Mouse (Mus musculus) left cerebral cortex, postnatal 25 days (tissue): Measurements from ENCODE around the gene Orm2. TPM values are rescaled to one million over a fixed set of nuclear protein-coding genes. Genes with fewer than 3 reads are reported as not detected.

Source experiments
- DNase-seq, 2 experiments: peaks; one replicate each; pipeline ENCODE4 v3.0.0; 2022; ENCODE audit warnings: low spot score in 2 of 2, mixed read lengths in 1 of 2
- intact Hi-C: fragments of 180-260 bp; cut with DNase I; formaldehyde crosslinking; loops from one replicate; pipeline ENCODE4 v1.15.1; 2025
- total RNA-seq, 2 experiments: library from RNA; stranded (reverse); gene quantifications; 2 replicates each; pipeline ENCODE4 v1.2.3; 2021

Gene Orm2
- total RNA-seq, 2 experiments from 2014 or later, result not detected

- peak; percentile 73 to 74 for DNase-seq
- intact Hi-C loops, result no loop called here
Observed at GRCm38 (mm10) chr4:63403040-63403959, 41.1 kb downstream of the Orm2 start, which contains the start of gene Akna. Akna (minus strand) TSS chr4:63403354.

GRCm38 (mm10) chr4:63404205-63404604 is 42.0 kb downstream of the Orm2 start:
- DNase-seq, result no peak
- intact Hi-C loops, result no loop called here

- DNase-seq, result no peak
- intact Hi-C loops, result loop anchor here (5.0 kb wide), 1 partner anchor 223 kb away; no protein-coding TSS in a partner anchor
Observed at GRCm38 (mm10) chr4:63405051-63405450, 42.8 kb downstream of the Orm2 start.

GRCm38 (mm10) chr4:63405683-63406082 is 43.4 kb downstream of the Orm2 start:
- DNase-seq, result no peak
- intact Hi-C loops, result loop anchor here (5.0 kb wide), 1 partner anchor 223 kb away; no protein-coding TSS in a partner anchor

- intact Hi-C loops, result loop anchor here (2.0 to 5.0 kb wide), 2 partner anchors 39 to 226 kb away; no protein-coding TSS in a partner anchor
- no peak for DNase-seq
Observed at GRCm38 (mm10) chr4:63408247-63408646, 46.0 kb downstream of the Orm2 start.

DNA sequence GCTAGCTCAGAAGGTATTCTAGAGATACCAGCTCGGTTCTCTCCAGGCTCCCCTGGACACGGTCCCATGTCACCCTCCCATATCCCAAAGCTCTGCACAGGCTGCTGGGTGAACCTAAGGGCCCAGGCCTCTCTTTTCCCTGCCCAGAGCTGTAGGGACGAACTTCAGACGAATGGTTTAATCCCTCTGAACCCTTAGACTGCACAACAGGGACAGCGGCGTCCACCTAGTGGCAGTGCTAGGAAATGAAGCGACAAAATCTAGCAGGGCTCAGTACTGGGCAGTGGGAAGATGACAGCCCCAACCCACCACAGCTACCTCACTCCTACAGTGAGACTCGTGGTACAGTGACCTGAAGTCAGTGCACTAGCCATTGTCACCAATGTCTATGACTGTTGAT is 46.4 kb downstream of the Orm2 start:
- intact Hi-C loops, result loop anchor here (2.0 to 5.0 kb wide), 2 partner anchors 40 to 226 kb away; no protein-coding TSS in a partner anchor
- DNase-seq, result peak; percentile 49 to 62

- no peak for DNase-seq
- intact Hi-C loops, result loop anchor here (2.0 to 5.0 kb wide), 2 partner anchors 41 to 227 kb away; no protein-coding TSS in a partner anchor
Observed at GRCm38 (mm10) chr4:63409317-63409907, 47.2 kb downstream of the Orm2 start.

GRCm38 (mm10) chr4:63409908-63410582 is 47.8 kb downstream of the Orm2 start:
- DNase-seq, result peak in 1 of 2 experiments; percentile 46
- intact Hi-C loops, result loop anchor here (2.0 to 5.0 kb wide), 2 partner anchors 41 to 228 kb away; no protein-coding TSS in a partner anchor

DNA sequence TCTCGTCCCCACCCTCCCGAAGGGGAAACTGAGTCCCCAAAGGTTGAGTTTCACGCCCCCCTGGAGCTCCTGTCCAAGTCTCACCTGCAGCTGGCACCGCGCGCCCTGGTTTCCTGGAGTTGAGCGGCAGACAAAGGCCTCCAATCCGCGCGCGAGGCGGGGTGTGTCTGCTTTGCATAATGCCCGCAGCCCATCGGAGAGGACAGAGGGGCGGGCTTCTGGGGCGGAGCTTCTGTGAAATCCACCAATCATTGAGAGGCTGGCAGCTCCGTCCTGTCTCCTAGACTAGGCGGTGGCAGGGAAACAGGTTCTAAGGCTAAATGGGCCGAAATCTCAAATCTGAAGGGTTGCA is 48.3 kb downstream of the Orm2 start:
- peak; percentile 91 to 94 for DNase-seq
- intact Hi-C loops, result no loop called here

GRCm38 (mm10) chr4:63411222-63411621 is 49.0 kb downstream of the Orm2 start:
- DNase-seq, result no peak
- intact Hi-C loops, result no loop called here

DNA sequence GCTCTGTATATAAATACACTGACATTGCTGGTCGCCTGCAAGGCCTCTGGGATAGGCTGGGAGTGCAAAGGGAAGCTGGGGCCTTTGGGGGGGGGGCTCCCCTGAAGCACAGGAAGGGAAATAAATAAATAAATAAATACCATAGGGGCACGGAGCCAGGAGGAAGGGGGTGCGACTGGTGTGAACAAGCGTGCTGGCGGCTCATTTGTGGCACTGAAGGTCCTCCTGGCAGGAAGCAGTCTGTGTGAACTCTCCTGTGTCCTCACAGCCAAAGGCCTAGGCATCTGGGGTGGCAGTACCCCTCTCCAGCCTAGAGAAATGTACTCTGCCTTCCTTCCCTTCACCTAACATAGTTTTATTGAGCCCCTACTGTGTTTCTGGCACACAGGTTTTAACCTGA is 52.7 kb downstream of the Orm2 start:
- DNase-seq, result no peak

More for the DNA sequence above, 52.7 kb downstream of the Orm2 start:
- intact Hi-C loops, result loop anchor here (5.0 kb wide), 2 partner anchors 272 to 1077 kb away; no protein-coding TSS in a partner anchor

Other genes with a start within 250 kb of the Orm2 start
- not detected for gene Ambp, start 207.7 kb upstream of the Orm2 start, total RNA-seq
- not detected for gene Kif12, start 190.3 kb upstream of the Orm2 start, total RNA-seq
- 1 to 10 TPM; 3.3 to 4.0 TPM for gene Col27a1, start 148.4 kb upstream of the Orm2 start, total RNA-seq
- not detected for gene Orm1, start 17.9 kb upstream of the Orm2 start, total RNA-seq
- gene Orm3, start 6.3 kb upstream of the Orm2 start, total RNA-seq, result not detected
- gene Akna, start 40.9 kb downstream of the Orm2 start, total RNA-seq, result 1 to 10 TPM; 2.9 to 3.0 TPM
- gene Whrn, start 133.5 kb downstream of the Orm2 start, total RNA-seq, result 10 to 100 TPM; 46.4 TPM
- gene Atp6v1g1, start 182.3 kb downstream of the Orm2 start, total RNA-seq, result 100 to 1,000 TPM; 144 to 147 TPM
- gene Tmem268, start 196.3 kb downstream of the Orm2 start, total RNA-seq, result 10 to 100 TPM; 10.8 to 12.2 TPM
- gene Gm11213, start 242.8 kb downstream of the Orm2 start, total RNA-seq, result not detected